Comparison of ENCODE assay signal across 9 mouse cellular contexts in the genomic region with DNA sequence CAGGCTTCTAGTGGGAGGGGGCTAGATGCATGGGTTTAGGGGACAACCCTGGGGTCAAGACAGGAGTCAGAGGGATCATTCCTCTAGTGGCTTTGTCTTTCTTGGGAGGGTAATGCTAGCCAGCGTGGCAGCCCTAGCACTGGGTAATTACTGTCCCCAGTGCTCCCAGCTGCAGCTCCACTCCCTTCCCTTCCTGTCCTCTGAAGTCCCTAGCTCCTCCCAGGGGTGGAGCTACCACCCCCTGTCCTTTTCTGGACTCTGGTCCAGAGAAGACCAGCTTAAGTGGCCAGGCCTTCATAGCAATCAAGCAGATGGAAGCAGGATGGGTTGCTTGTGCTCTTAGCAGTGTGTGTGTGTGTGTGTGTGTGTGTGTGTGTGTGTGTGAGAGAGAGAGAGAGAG. TPM values are rescaled to one million over a fixed set of nuclear protein-coding genes. Genes with fewer than 3 reads are reported as not detected.
A peak's percentile ranks its signal among the peaks of the same experiment; 100 is the strongest.
DNase-seq lines count a peak whose midpoint lies in the region; ATAC-seq and TF ChIP-seq lines count a peak whose summit lies in the region.
"Had no signal": no experiment of that assay in that cellular context is flagged by ENCODE, and none has a peak within 500 bp of the region (broad histone marks: within the 10 kb centered on the region; RNA-seq: fewer than 3 reads in every experiment).

No protein-coding gene starts in this region.

- H3K36me3 ChIP-seq in heart, postnatal 0 days (replicated peaks; ENCODE audit: control insufficient read depth, insufficient read depth, low read length), result no peaks in the 10 kb centered on the region
- H3K36me3 ChIP-seq in liver, adult 2 months (ENCODE audit: control insufficient read depth, insufficient read depth, low read length), result no peaks in the 10 kb centered on the region
- no peaks in the 10 kb centered on the region for H3K36me3 ChIP-seq in midbrain, postnatal 0 days (ENCODE audit: insufficient read depth, low read length)
- H3K36me3 ChIP-seq: embryonic facial prominence, embryonic 12.5 days had no signal

- TF ChIP-seq POLR2A in liver, adult 2 months (IDR thresholded peaks at IDR 0.05; ENCODE audit: extremely low read depth, insufficient read depth, low read length), result no peak

- no peaks in the 10 kb centered on the region for H3K4me1 ChIP-seq in heart, postnatal 0 days (ENCODE audit: control insufficient read depth, insufficient read depth)
- no peaks in the 10 kb centered on the region for H3K4me1 ChIP-seq in liver, adult 2 months (ENCODE audit: control insufficient read depth, insufficient read depth, low read length)
- no peaks in the 10 kb centered on the region for H3K4me1 ChIP-seq in midbrain, postnatal 0 days (ENCODE audit: insufficient read depth, low read length)

- DNase-seq in testis, postnatal 10 days (ENCODE audit: low spot score), result peak; percentile 42
- DNase-seq in testis, postnatal 14 days (ENCODE audit: low spot score), result no peak
- peak; percentile 23 for DNase-seq in heart, postnatal 0 days (ENCODE audit: low spot score)
- peak; percentile 1 for DNase-seq in liver, adult 2 months (ENCODE audit: extremely low read depth, low read depth, low spot score)
- no peak for DNase-seq in layer of hippocampus, adult 9-10 months (ENCODE audit: low spot score)
- DNase-seq in midbrain, postnatal 0 days (ENCODE audit: low spot score), result no peak

- no peaks in the 10 kb centered on the region for H3K9me3 ChIP-seq in heart, postnatal 0 days (replicated peaks; ENCODE audit: control insufficient read depth, low read length)
- H3K9me3 ChIP-seq in midbrain, postnatal 0 days (ENCODE audit: low read length), result no peaks in the 10 kb centered on the region
- H3K9me3 ChIP-seq: embryonic facial prominence, embryonic 12.5 days had no signal

- H3K79me2 ChIP-seq in liver, adult 2 months (ENCODE audit: control insufficient read depth, insufficient read depth, low read length), result no peaks in the 10 kb centered on the region

- no peak overlapping the region for H3K27ac ChIP-seq in heart, postnatal 0 days (ENCODE audit: low read depth)
- H3K27ac ChIP-seq in liver, adult 2 months (replicated peaks; ENCODE audit: insufficient read depth, low read depth, low read length), result no peak overlapping the region
- no peak overlapping the region for H3K27ac ChIP-seq in midbrain, postnatal 0 days (ENCODE audit: low read depth, low read length)
- H3K27ac ChIP-seq: embryonic facial prominence, embryonic 12.5 days had no signal

- H3K4me3 ChIP-seq in heart, postnatal 0 days (ENCODE audit: low read depth, low read length), result no peak overlapping the region
- H3K4me3 ChIP-seq in liver, adult 2 months (ENCODE audit: insufficient read depth, low read depth, low read length), result no peak overlapping the region
- no peak overlapping the region for H3K4me3 ChIP-seq in midbrain, postnatal 0 days (ENCODE audit: low read depth, low read length)
- H3K4me3 ChIP-seq: embryonic facial prominence, embryonic 12.5 days had no signal

- ATAC-seq in heart, postnatal 0 days (ENCODE audit: insufficient read depth, low read depth), result peak; percentile 75
- no peak; the same call in 1 of the 2 replicates for ATAC-seq in granulocyte monocyte progenitor cell, adult 5-6 weeks (replicated peaks; ENCODE audit: poor library complexity, severe bottlenecking)
- no peak for ATAC-seq in midbrain, postnatal 0 days (ENCODE audit: low FRiP score)
- ATAC-seq: inflammation-experienced regulatory T-cells, adult 6 months had no signal

- 0% methylated on average over 1 of the region's 1 CpGs for WGBS in heart, postnatal 0 days
- 10% methylated on average over 1 of the region's 1 CpGs for WGBS in liver, adult 2 months
- WGBS in midbrain, postnatal 0 days, result 21% methylated on average over 1 of the region's 1 CpGs

- H3K4me2 ChIP-seq in heart, postnatal 0 days (ENCODE audit: low read depth, low read length), result no peak overlapping the region
- no peak overlapping the region for H3K4me2 ChIP-seq in midbrain, postnatal 0 days (ENCODE audit: low read depth, low read length, poor library complexity, severe bottlenecking)

- TF ChIP-seq CTCF in heart, postnatal 0 days (IDR thresholded peaks at IDR 0.05; ENCODE audit: low read depth), result no peak
- TF ChIP-seq CTCF in liver, adult 2 months (IDR thresholded peaks at IDR 0.05; ENCODE audit: low read depth, low read length), result no peak
- no peak for TF ChIP-seq CTCF in midbrain, postnatal 0 days (IDR thresholded peaks at IDR 0.05)

- H3K9ac ChIP-seq in heart, postnatal 0 days (replicated peaks; ENCODE audit: low read depth, low read length), result no peak overlapping the region
- no peak overlapping the region for H3K9ac ChIP-seq in liver, adult 2 months (ENCODE audit: low read depth, low read length)
- no peak overlapping the region for H3K9ac ChIP-seq in midbrain, postnatal 0 days (replicated peaks; ENCODE audit: low read length, poor library complexity, severe bottlenecking)
- H3K9ac ChIP-seq: embryonic facial prominence, embryonic 12.5 days had no signal

- no peaks in the 10 kb centered on the region for H3K27me3 ChIP-seq in heart, postnatal 0 days (ENCODE audit: control insufficient read depth, insufficient read depth, low read length)
- no peaks in the 10 kb centered on the region for H3K27me3 ChIP-seq in liver, adult 2 months (ENCODE audit: control insufficient read depth, insufficient read depth, low read length)
- H3K27me3 ChIP-seq in midbrain, postnatal 0 days (ENCODE audit: insufficient read depth, low read length), result no peaks in the 10 kb centered on the region

- TF ChIP-seq EP300 in heart, postnatal 0 days (IDR thresholded peaks at IDR 0.05; ENCODE audit: low read depth), result no peak

RNA-seq across cellular contexts. Expression of a gene that starts 9.6 kb away (rescaled TPM):
- 11.4 and 17.4 TPM in 2 replicates for total RNA-seq in heart, postnatal 0 days (2014; rRNA removed; ENCODE audit: low replicate concordance)
- polyA plus RNA-seq in heart, postnatal 0 days (2015; fragmentation: Nextera tagmentation; extraction: Ambion mirVana), result 4.8 and 5.1 TPM in 2 replicates
- total RNA-seq in liver, adult 2 months (2014; rRNA removed), result 0.83 and 0.87 TPM in 2 replicates
- polyA plus RNA-seq in liver, adult 2 months (2012; rRNA removed), result 0.81 and 2.4 TPM in 2 replicates
- total RNA-seq in granulocyte monocyte progenitor cell, adult 5-6 weeks (2014; fragmentation: Nextera tagmentation), result 2.2 and 3.6 TPM in 2 replicates
- 0.67 and 3.0 TPM in 2 replicates for total RNA-seq in granulocyte monocyte progenitor cell, adult 5-6 weeks (2017)
- 46.1 and 48.9 TPM in 2 replicates for total RNA-seq in midbrain, postnatal 0 days (2014; rRNA removed)
- polyA plus RNA-seq in midbrain, postnatal 0 days (2015; fragmentation: Nextera tagmentation; extraction: Ambion mirVana), result 12.6 and 14.4 TPM in 2 replicates

RNA-seq across cellular contexts. Expression of a gene that starts 38.4 kb away (rescaled TPM):
- 27.0 and 33.4 TPM in 2 replicates for total RNA-seq in heart, postnatal 0 days (2014; rRNA removed; ENCODE audit: low replicate concordance)
- polyA plus RNA-seq in heart, postnatal 0 days (2015; fragmentation: Nextera tagmentation; extraction: Ambion mirVana), result 15.2 and 15.4 TPM in 2 replicates
- total RNA-seq in liver, adult 2 months (2014; rRNA removed), result 12.5 and 13.2 TPM in 2 replicates
- 4.1 and 4.3 TPM in 2 replicates for polyA plus RNA-seq in liver, adult 2 months (2012; rRNA removed)
- total RNA-seq in granulocyte monocyte progenitor cell, adult 5-6 weeks (2014; fragmentation: Nextera tagmentation), result 37.0 and 55.5 TPM in 2 replicates
- total RNA-seq in granulocyte monocyte progenitor cell, adult 5-6 weeks (2017), result 46.9 and 47.9 TPM in 2 replicates
- 170 and 195 TPM in 2 replicates for total RNA-seq in midbrain, postnatal 0 days (2014; rRNA removed)
- 113 and 118 TPM in 2 replicates for polyA plus RNA-seq in midbrain, postnatal 0 days (2015; fragmentation: Nextera tagmentation; extraction: Ambion mirVana)

RNA-seq across cellular contexts. Expression of a gene that starts 40.8 kb away (rescaled TPM):
- total RNA-seq in heart, postnatal 0 days (2014; rRNA removed; ENCODE audit: low replicate concordance), result 6.2 and 8.9 TPM in 2 replicates
- polyA plus RNA-seq in heart, postnatal 0 days (2015; fragmentation: Nextera tagmentation; extraction: Ambion mirVana), result 9.0 and 10.4 TPM in 2 replicates
- total RNA-seq in liver, adult 2 months (2014; rRNA removed), result 6.0 and 6.4 TPM in 2 replicates
- 3.2 and 3.4 TPM in 2 replicates for polyA plus RNA-seq in liver, adult 2 months (2012; rRNA removed)
- 27.9 and 51.3 TPM in 2 replicates for total RNA-seq in granulocyte monocyte progenitor cell, adult 5-6 weeks (2014; fragmentation: Nextera tagmentation)
- total RNA-seq in granulocyte monocyte progenitor cell, adult 5-6 weeks (2017), result 40.8 and 50.2 TPM in 2 replicates
- 24.1 and 33.0 TPM in 2 replicates for total RNA-seq in midbrain, postnatal 0 days (2014; rRNA removed)
- polyA plus RNA-seq in midbrain, postnatal 0 days (2015; fragmentation: Nextera tagmentation; extraction: Ambion mirVana), result 41.9 and 45.6 TPM in 2 replicates

Comparison
In these comparisons a context has a peak if more than half of its experiments do, and no peak if none do; other contexts are left out.
1. DNase-seq: peak in testis, postnatal 10 days (single experiment), heart, postnatal 0 days (single experiment) and liver, adult 2 months (single experiment); none in testis, postnatal 14 days (single experiment), layer of hippocampus, adult 9-10 months (single experiment) and midbrain, postnatal 0 days (single experiment).